Mouse (Mus musculus) embryonic facial prominence, embryonic 15.5 days (tissue): ENCODE results near the gene Hoxd9. TPM values are rescaled to one million over a fixed set of nuclear protein-coding genes. Genes with fewer than 3 reads are reported as not detected.
A peak's percentile ranks its signal among the peaks of the same experiment; 100 is the strongest.

Source experiments
- ATAC-seq: fragments of 200-750 bp; cut with Nextera tagmentation; 2 replicates; pipeline ENCODE4 v1.8.0; 2017; ENCODE audit warnings: low read depth, moderate TSS enrichment; ENCODE audit not compliant: insufficient number of reproducible peaks, low FRiP score, low TSS enrichment
- H3K27ac ChIP-seq: fragments of 300-500 bp; sonication (generic); replicated peaks from 2 replicates; pipeline ENCODE4 v1.5.1; 2015; ENCODE audit warnings: mild to moderate bottlenecking, inconsistent platforms
- H3K27me3 ChIP-seq: fragments of 300-500 bp; sonication (generic); 2 replicates; pipeline ENCODE4 v1.6.1; 2015; ENCODE audit warnings: inconsistent platforms
- H3K36me3 ChIP-seq: fragments of 300-500 bp; sonication (generic); 2 replicates; pipeline ENCODE4 v1.6.1; 2015; ENCODE audit warnings: mild to moderate bottlenecking, inconsistent platforms
- H3K4me1 ChIP-seq: fragments of 300-500 bp; sonication (generic); 2 replicates; pipeline ENCODE4 v1.6.1; 2015; ENCODE audit warnings: inconsistent platforms
- H3K4me2 ChIP-seq: fragments of 300-500 bp; sonication (generic); replicated peaks from 2 replicates; pipeline ENCODE4 v1.6.1; 2015; ENCODE audit warnings: mild to moderate bottlenecking, inconsistent platforms
- H3K4me3 ChIP-seq: fragments of 300-500 bp; sonication (generic); replicated peaks from 2 replicates; pipeline ENCODE4 v1.5.1; 2015; ENCODE audit warnings: mild to moderate bottlenecking, inconsistent platforms
- H3K9ac ChIP-seq: fragments of 300-500 bp; sonication (generic); 2 replicates; pipeline ENCODE4 v1.6.1; 2015; ENCODE audit warnings: inconsistent platforms
- H3K9me3 ChIP-seq: fragments of 300-500 bp; sonication (generic); replicated peaks from 2 replicates; pipeline ENCODE4 v1.6.1; 2016; ENCODE audit warnings: inconsistent platforms
- WGBS: fragments of 180-500 bp; shearing (Covaris S2); methylation state at CpG from one replicate; pipeline ENCODE4 v1.1.7; 2015; 5-methylcytosine and 5-hydroxymethylcytosine counted together
- polyA plus RNA-seq: library from polyadenylated mRNA; unstranded; fragments of >200 nt; fragmentation: Nextera tagmentation; extraction: Ambion mirVana; gene quantifications from 2 replicates; pipeline ENCODE4 v1.2.1, GENCODE M21; 2015

Gene Hoxd9
- polyA plus RNA-seq, 1 experiment from 2014 or later, result 2.8 TPM

- H3K36me3 ChIP-seq, result no peaks in the 10 kb centered on the region
- 0 out of 2 replicates have a peak overlapping the region, but pooled peaks have one; percentile 22 for H3K4me3 ChIP-seq
- WGBS, result 2% methylated on average over 16 of the region's 16 CpGs
- ATAC-seq, result no peak
- H3K9me3 ChIP-seq, result no peaks in the 10 kb centered on the region
- peaks cover 25% of the 10 kb centered on the region for H3K4me1 ChIP-seq
- H3K27me3 ChIP-seq, result peaks cover 93% of the 10 kb centered on the region
- no peak overlapping the region for H3K27ac ChIP-seq
- H3K4me2 ChIP-seq, result no peak overlapping the region
- no peak overlapping the region for H3K9ac ChIP-seq
Measured at GRCm38 (mm10) chr2:74733317-74733661, 35.8 kb downstream of the Hoxd9 start.

- Histone ChIP-seq H3K9ac (no peak overlapping the region), H3K4me2 (no peak overlapping the region), H3K27me3 (peaks cover 93% of the 10 kb centered on the region), H3K4me3 (no peak overlapping the region), H3K27ac (no peak overlapping the region), H3K4me1 (peaks cover 25% of the 10 kb centered on the region), H3K9me3 (no peaks in the 10 kb centered on the region), H3K36me3 (no peaks in the 10 kb centered on the region)
- ATAC-seq, result no peak
- WGBS, result 10% methylated on average over 6 of the region's 6 CpGs
Measured at GRCm38 (mm10) chr2:74733765-74734164, 36.2 kb downstream of the Hoxd9 start.

- ATAC-seq, result no peak
Measured at GRCm38 (mm10) chr2:74734451-74734850, 36.9 kb downstream of the Hoxd9 start.

GRCm38 (mm10) chr2:74734996-74735811, 37.7 kb downstream of the Hoxd9 start:
- Histone ChIP-seq H3K9me3 (no peaks in the 10 kb centered on the region), H3K36me3 (no peaks in the 10 kb centered on the region), H3K9ac (no peak overlapping the region), H3K27ac (no peak overlapping the region), H3K4me1 (peaks cover 27% of the 10 kb centered on the region), H3K4me3 (no peak overlapping the region), H3K4me2 (peak overlapping the region; percentile 39; the same call in 1 of the 2 replicates), H3K27me3 (peaks cover 96% of the 10 kb centered on the region)
- WGBS, result 10% methylated on average over 27 of the region's 27 CpGs
- no peak for ATAC-seq

More at GRCm38 (mm10) chr2:74734451-74734850, 36.9 kb downstream of the Hoxd9 start:
- Histone ChIP-seq H3K9me3 (no peaks in the 10 kb centered on the region), H3K36me3 (no peaks in the 10 kb centered on the region), H3K27ac (no peak overlapping the region), H3K4me1 (peaks cover 25% of the 10 kb centered on the region), H3K4me3 (no peak overlapping the region), H3K9ac (no peak overlapping the region), H3K4me2 (no peak overlapping the region), H3K27me3 (peaks cover 94% of the 10 kb centered on the region)
- 3% methylated on average over 13 of the region's 13 CpGs for WGBS

GRCm38 (mm10) chr2:74735851-74736687, 38.5 kb downstream of the Hoxd9 start:
- H3K4me3 ChIP-seq, result peak overlapping the region; percentile 24
- WGBS, result 1% methylated on average over 42 of the region's 42 CpGs
- H3K27me3 ChIP-seq, result peaks cover 95% of the 10 kb centered on the region
- peaks cover 31% of the 10 kb centered on the region for H3K4me1 ChIP-seq
- no peak overlapping the region for H3K9ac ChIP-seq
- 0 out of 2 replicates have a peak, but pooled peaks have one; percentile 21 for ATAC-seq
- no peaks in the 10 kb centered on the region for H3K36me3 ChIP-seq
- H3K4me2 ChIP-seq, result peak overlapping the region; percentile 39
- no peaks in the 10 kb centered on the region for H3K9me3 ChIP-seq
- H3K27ac ChIP-seq, result no peak overlapping the region

- Histone ChIP-seq H3K9ac (no peak overlapping the region), H3K27ac (no peak overlapping the region), H3K36me3 (no peaks in the 10 kb centered on the region), H3K4me3 (peak overlapping the region; percentile 24; the same call in 1 of the 2 replicates), H3K9me3 (no peaks in the 10 kb centered on the region), H3K27me3 (peaks cover 96% of the 10 kb centered on the region), H3K4me1 (peaks cover 31% of the 10 kb centered on the region), H3K4me2 (no peak overlapping the region)
- WGBS, result 4% methylated on average over 15 of the region's 15 CpGs
- no peak for ATAC-seq
Measured at GRCm38 (mm10) chr2:74736688-74737577, 39.4 kb downstream of the Hoxd9 start.

GRCm38 (mm10) chr2:74737578-74738070, 40.1 kb downstream of the Hoxd9 start:
- Histone ChIP-seq H3K4me2 (no peak overlapping the region), H3K27me3 (peaks cover 96% of the 10 kb centered on the region), H3K4me3 (no peak overlapping the region), H3K27ac (no peak overlapping the region), H3K9me3 (no peaks in the 10 kb centered on the region), H3K4me1 (peaks cover 29% of the 10 kb centered on the region), H3K9ac (no peak overlapping the region), H3K36me3 (no peaks in the 10 kb centered on the region)
- ATAC-seq, result no peak
- 7% methylated on average over 7 of the region's 7 CpGs for WGBS

- Histone ChIP-seq H3K9ac (no peak overlapping the region), H3K9me3 (no peaks in the 10 kb centered on the region), H3K4me1 (peaks cover 24% of the 10 kb centered on the region), H3K4me3 (no peak overlapping the region), H3K4me2 (no peak overlapping the region), H3K27ac (no peak overlapping the region), H3K27me3 (peaks cover 97% of the 10 kb centered on the region), H3K36me3 (no peaks in the 10 kb centered on the region)
- ATAC-seq, result no peak
- WGBS, result 6% methylated on average over 20 of the region's 20 CpGs
Measured at GRCm38 (mm10) chr2:74738623-74739475, 41.3 kb downstream of the Hoxd9 start.

- ATAC-seq, result no peak
- Histone ChIP-seq H3K36me3 (no peaks in the 10 kb centered on the region), H3K27ac (no peak overlapping the region), H3K27me3 (peaks cover 97% of the 10 kb centered on the region), H3K4me1 (peaks cover 24% of the 10 kb centered on the region), H3K4me2 (no peak overlapping the region), H3K9ac (no peak overlapping the region), H3K4me3 (no peak overlapping the region), H3K9me3 (no peaks in the 10 kb centered on the region)
- WGBS, result 16% methylated on average over 2 of the region's 2 CpGs
Measured at GRCm38 (mm10) chr2:74739476-74739800, 41.9 kb downstream of the Hoxd9 start.

- Histone ChIP-seq H3K4me3 (no peak overlapping the region), H3K27me3 (peaks cover 97% of the 10 kb centered on the region), H3K9ac (no peak overlapping the region), H3K4me1 (peaks cover 24% of the 10 kb centered on the region), H3K4me2 (0 out of 2 replicates have a peak overlapping the region, but pooled peaks have one; percentile 32), H3K36me3 (no peaks in the 10 kb centered on the region), H3K9me3 (no peaks in the 10 kb centered on the region), H3K27ac (no peak overlapping the region)
- no peak for ATAC-seq
- 5% methylated on average over 14 of the region's 14 CpGs for WGBS
Measured at GRCm38 (mm10) chr2:74739869-74740268, 42.3 kb downstream of the Hoxd9 start.
